Mouse (Mus musculus) liver, postnatal 0 days (tissue): ENCODE results near the gene Gm11985.

ENCODE experiments used
- CTCF ChIP-seq: sonication (generic); IDR thresholded peaks from 2 replicates; pipeline ENCODE4 v1.5.1; 2016; ENCODE audit warnings: antibody characterized with exemption, low read depth
- EP300 ChIP-seq: IDR thresholded peaks from 2 replicates; pipeline ENCODE4 v1.6.1; 2016; ENCODE audit warnings: antibody characterized with exemption, low read depth, mild to moderate bottlenecking

DNA sequence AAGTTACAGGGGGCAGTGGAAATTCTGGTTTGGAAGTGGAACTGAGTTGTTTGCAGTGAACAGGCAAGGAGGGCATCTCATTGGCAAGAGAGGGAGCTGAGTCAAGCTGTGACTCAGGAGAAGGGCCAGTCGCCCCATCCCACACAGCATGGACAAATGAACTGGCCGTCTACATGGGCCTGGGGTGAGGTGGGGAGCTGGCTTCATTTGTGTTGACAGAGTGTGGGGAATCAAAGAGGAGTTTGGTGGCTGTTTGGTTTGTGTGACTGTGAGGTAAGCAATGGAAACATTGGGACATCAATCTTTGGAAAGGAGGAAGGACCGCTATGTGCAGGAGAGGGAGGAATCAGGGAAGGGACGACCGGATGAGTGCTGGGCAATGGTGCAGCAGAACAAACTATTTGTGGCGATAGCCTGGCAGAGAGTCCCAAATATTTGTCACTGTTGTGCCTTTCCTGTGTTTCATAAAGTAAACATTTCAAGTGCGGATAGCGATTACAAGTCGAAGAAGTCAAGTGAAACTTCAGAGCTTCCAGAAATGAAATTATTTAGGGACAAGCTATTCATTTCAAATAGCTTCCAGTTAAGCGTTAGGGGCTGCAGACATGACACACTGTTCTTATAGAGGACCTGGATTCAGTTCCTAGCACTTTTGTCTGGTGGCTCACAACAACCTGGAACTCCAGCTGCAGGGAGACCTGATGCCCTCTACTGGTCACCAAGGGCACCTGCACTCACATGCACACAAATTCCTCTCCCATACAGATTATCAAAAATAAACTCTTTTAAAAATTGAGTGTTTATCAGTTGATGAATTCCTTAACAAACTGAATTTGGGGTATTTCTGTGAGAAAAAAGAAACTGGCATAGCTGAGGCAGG is 6.3 kb upstream of the Gm11985 start:
- TF ChIP-seq CTCF (peak; percentile 39; the same call in 1 of the 2 replicates), EP300 (peak; percentile 60; the same call in 1 of the 2 replicates)
